Mouse (Mus musculus): ENCODE data around the gene Ephb1. TPM values are rescaled to one million over a fixed set of nuclear protein-coding genes. Genes with fewer than 3 reads are reported as not detected.

Gene Ephb1
- total RNA-seq (2023): not detected

GRCm38 (mm10) chr9:102354561-102354973 is at the start of gene Ephb1:
TSS of gene Ephb1 (minus strand) at chr9:102354693.

Other genes with a start within 250 kb of the Ephb1 start
- not detected for gene Ky, start 151.1 kb upstream of the Ephb1 start, total RNA-seq (2023)